ENCODE assay signal across 45 mouse cellular contexts in genomic region chr1:21315756-21316155, GRCm38 (mm10). TPM values are rescaled to one million over a fixed set of nuclear protein-coding genes. Genes with fewer than 3 reads are reported as not detected.
"Had no signal": no experiment of that assay in that cellular context is flagged by ENCODE, and none has a peak within 500 bp of the region (broad histone marks: within the 10 kb centered on the region; RNA-seq: fewer than 3 reads in every experiment).

No protein-coding gene starts in this region.

- H3K9me3 ChIP-seq: limb, embryonic 10.5 days; limb, embryonic 12.5 days; limb, embryonic 13.5 days; limb, embryonic 15.5 days; liver, embryonic 12.5 days; liver, embryonic 13.5 days; liver, embryonic 15.5 days; lung, embryonic 15.5 days; midbrain, embryonic 10.5 days; midbrain, embryonic 12.5 days; midbrain, embryonic 13.5 days; midbrain, embryonic 15.5 days; neural tube, embryonic 12.5 days had no signal

- H3K4me3 ChIP-seq: left cerebral cortex, adult 2 months; limb, embryonic 10.5 days; limb, embryonic 12.5 days; limb, embryonic 13.5 days; limb, embryonic 15.5 days; liver, embryonic 12.5 days; liver, embryonic 13.5 days; liver, embryonic 15.5 days; lung, embryonic 15.5 days; megakaryocyte, embryonic 14.5 days; midbrain, embryonic 10.5 days; midbrain, embryonic 12.5 days; midbrain, embryonic 13.5 days; midbrain, embryonic 15.5 days; myocyte; neural tube, embryonic 12.5 days had no signal

- H3K4me2 ChIP-seq: limb, embryonic 12.5 days; limb, embryonic 13.5 days; limb, embryonic 15.5 days; liver, embryonic 11.5 days; liver, embryonic 12.5 days; liver, embryonic 13.5 days; liver, embryonic 15.5 days; lung, embryonic 14.5 days; lung, embryonic 15.5 days; midbrain, embryonic 11.5 days; midbrain, embryonic 12.5 days; midbrain, embryonic 13.5 days; midbrain, embryonic 15.5 days; neural tube, embryonic 12.5 days had no signal

- H3K27me3 ChIP-seq: limb, embryonic 12.5 days; limb, embryonic 13.5 days; limb, embryonic 15.5 days; liver, embryonic 12.5 days; liver, embryonic 13.5 days; liver, embryonic 15.5 days; lung, embryonic 15.5 days; megakaryocyte, embryonic 14.5 days; midbrain, embryonic 12.5 days; midbrain, embryonic 13.5 days; midbrain, embryonic 15.5 days; neural tube, embryonic 12.5 days had no signal

- H3K36me3 ChIP-seq: limb, embryonic 10.5 days; limb, embryonic 12.5 days; limb, embryonic 13.5 days; limb, embryonic 15.5 days; liver, embryonic 12.5 days; liver, embryonic 13.5 days; liver, embryonic 15.5 days; lung, embryonic 15.5 days; midbrain, embryonic 10.5 days; midbrain, embryonic 12.5 days; midbrain, embryonic 13.5 days; midbrain, embryonic 15.5 days; neural tube, embryonic 12.5 days had no signal

- DNase-seq: left cerebral cortex, postnatal 4 days; liver; liver, embryonic 13.5 days; lung, adult 18-20 months; lung, adult 2 months; lung, embryonic 14.5 days; lung, postnatal 10 days; lung, postnatal 14 days; lung, postnatal 36 days; lung, postnatal 4 days; midbrain, embryonic 14.5 days had no signal

- H3K4me1 ChIP-seq: limb, embryonic 10.5 days; limb, embryonic 12.5 days; limb, embryonic 13.5 days; limb, embryonic 15.5 days; lung, embryonic 15.5 days; megakaryocyte, embryonic 14.5 days; midbrain, embryonic 10.5 days; midbrain, embryonic 12.5 days; midbrain, embryonic 13.5 days; midbrain, embryonic 15.5 days; neural tube, embryonic 12.5 days had no signal

- H3K9ac ChIP-seq: limb, embryonic 12.5 days; limb, embryonic 13.5 days; limb, embryonic 15.5 days; liver, embryonic 12.5 days; liver, embryonic 13.5 days; liver, embryonic 14.5 days; liver, embryonic 15.5 days; lung, embryonic 14.5 days; lung, embryonic 15.5 days; midbrain, embryonic 12.5 days; midbrain, embryonic 13.5 days; midbrain, embryonic 15.5 days; neural tube, embryonic 12.5 days had no signal

- H3K27ac ChIP-seq: left cerebral cortex, adult 2 months; limb, embryonic 10.5 days; limb, embryonic 12.5 days; limb, embryonic 13.5 days; limb, embryonic 15.5 days; liver, embryonic 12.5 days; liver, embryonic 13.5 days; liver, embryonic 14.5 days; liver, embryonic 15.5 days; lung, embryonic 15.5 days; macrophage; midbrain, embryonic 10.5 days; midbrain, embryonic 12.5 days; midbrain, embryonic 13.5 days; midbrain, embryonic 15.5 days; neural tube, embryonic 12.5 days had no signal

- ATAC-seq: lung, postnatal 0 days; midbrain, embryonic 13.5 days; midbrain, embryonic 15.5 days; midbrain, embryonic 16.5 days had no signal

RNA-seq across cellular contexts. Expression of gene Khdc1a, which starts 33.7 kb away (rescaled TPM):
- total RNA-seq: left cerebral cortex, adult 2 months; left cerebral cortex, adult 8-10 months; left cerebral cortex, postnatal 10 days; left cerebral cortex, postnatal 14 days; left cerebral cortex, postnatal 25 days; left cerebral cortex, postnatal 36 days; left cerebral cortex, postnatal 4 days; megakaryocyte progenitor cell, adult 5-6 weeks; midbrain, postnatal 0 days had no signal
- polyA plus RNA-seq: limb, embryonic 10.5 days; limb, embryonic 11.5 days; limb, embryonic 12.5 days; limb, embryonic 13.5 days; limb, embryonic 14.5 days; limb, embryonic 15.5 days; liver, embryonic 11.5 days; liver, embryonic 12.5 days; liver, embryonic 13.5 days; liver, embryonic 14.5 days; liver, embryonic 15.5 days; liver, embryonic 16.5 days; lung, adult 2 months; lung, embryonic 14.5 days; lung, embryonic 16.5 days; lung, postnatal 0 days; macrophage; midbrain, embryonic 10.5 days; midbrain, embryonic 11.5 days; midbrain, embryonic 12.5 days; midbrain, embryonic 13.5 days; midbrain, embryonic 14.5 days; midbrain, embryonic 15.5 days; midbrain, embryonic 16.5 days; midbrain, postnatal 0 days; myocyte; neural tube, embryonic 11.5 days; neural tube, embryonic 12.5 days had no signal

RNA-seq across cellular contexts. Expression of gene Khdc1c, which starts 52.4 kb away (rescaled TPM):
- total RNA-seq: left cerebral cortex, adult 2 months; left cerebral cortex, adult 8-10 months; left cerebral cortex, postnatal 10 days; left cerebral cortex, postnatal 14 days; left cerebral cortex, postnatal 25 days; left cerebral cortex, postnatal 36 days; left cerebral cortex, postnatal 4 days; megakaryocyte progenitor cell, adult 5-6 weeks; megakaryocyte, adult 5-6 weeks; midbrain, postnatal 0 days had no signal
- polyA plus RNA-seq: limb, embryonic 10.5 days; limb, embryonic 11.5 days; limb, embryonic 12.5 days; limb, embryonic 13.5 days; limb, embryonic 14.5 days; limb, embryonic 15.5 days; liver, embryonic 11.5 days; liver, embryonic 12.5 days; liver, embryonic 13.5 days; liver, embryonic 14.5 days; liver, embryonic 15.5 days; liver, embryonic 16.5 days; lung, adult 2 months; lung, embryonic 14.5 days; lung, embryonic 15.5 days; lung, embryonic 16.5 days; lung, postnatal 0 days; macrophage; midbrain, embryonic 10.5 days; midbrain, embryonic 11.5 days; midbrain, embryonic 12.5 days; midbrain, embryonic 13.5 days; midbrain, embryonic 14.5 days; midbrain, embryonic 15.5 days; midbrain, embryonic 16.5 days; midbrain, postnatal 0 days; myocyte; neural tube, embryonic 11.5 days; neural tube, embryonic 12.5 days had no signal
